12 mouse cellular contexts compared by ENCODE assay signal in the genomic region with DNA sequence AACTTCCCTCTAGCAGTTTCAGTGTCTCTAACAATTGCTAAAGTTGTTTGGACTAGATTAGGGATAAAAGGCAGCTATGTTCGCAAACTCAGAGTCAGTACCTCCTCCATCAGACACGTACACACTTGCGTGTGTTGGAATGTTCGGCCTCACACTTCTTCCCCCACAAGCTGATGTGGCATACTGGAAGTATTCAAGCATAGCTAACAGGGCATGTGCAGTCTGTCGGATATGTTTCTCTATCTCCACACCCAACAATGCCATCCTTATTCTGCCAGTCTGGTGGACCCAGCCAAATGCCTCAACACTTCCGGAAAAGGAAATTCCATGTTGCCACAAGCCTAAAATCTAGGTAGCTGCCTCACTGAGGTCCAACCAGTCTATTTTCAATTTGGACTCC.
DNase-seq lines count a peak whose midpoint lies in the region; ATAC-seq and TF ChIP-seq lines count a peak whose summit lies in the region.
"Had no signal": no experiment of that assay in that cellular context is flagged by ENCODE, and none has a peak within 500 bp of the region (broad histone marks: within the 10 kb centered on the region; RNA-seq: fewer than 3 reads in every experiment).

No protein-coding gene starts in this region.

- peak; percentile 2 for DNase-seq in lung, embryonic 14.5 days
- no peak for DNase-seq in lung, postnatal 14 days
- peak; percentile 60 for DNase-seq in brain, adult 2 months (ENCODE audit: low read depth, low spot score)
- DNase-seq in forebrain, embryonic 14.5 days (ENCODE audit: low spot score), result peak; percentile 56
- DNase-seq in adrenal gland, postnatal 10 days, result no peak
- no peak for DNase-seq in adrenal gland, postnatal 36 days
- DNase-seq in adrenal gland, adult 18-20 months (ENCODE audit: low spot score in 2 of 2), result no peak

- H3K4me1 ChIP-seq in lung, embryonic 14.5 days (ENCODE audit: insufficient read depth), result no peaks in the 10 kb centered on the region
- peaks cover 14% of the 10 kb centered on the region for H3K4me1 ChIP-seq in forebrain, embryonic 14.5 days (ENCODE audit: control insufficient read depth, insufficient read depth, low read length)
- H3K4me1 ChIP-seq in limb, embryonic 15.5 days, result peaks cover 5% of the 10 kb centered on the region

- WGBS in lung, embryonic 14.5 days, result 61% methylated on average over 6 of the region's 6 CpGs
- 12% methylated on average over 6 of the region's 6 CpGs for WGBS in forebrain, embryonic 14.5 days
- WGBS in limb, embryonic 15.5 days, result 64% methylated on average over 6 of the region's 6 CpGs

- no peak for ATAC-seq in lung, embryonic 14.5 days (ENCODE audit: insufficient read depth)
- ATAC-seq in forebrain, embryonic 14.5 days, result peak; percentile 68
- ATAC-seq in limb, embryonic 15.5 days (ENCODE audit: insufficient number of reproducible peaks, low FRiP score, low TSS enrichment, low read depth), result 0 out of 2 replicates have a peak, but pooled peaks have one; percentile 61
- ATAC-seq: intestine, embryonic 16.5 days had no signal

- H3K9me3 ChIP-seq in lung, embryonic 14.5 days (ENCODE audit: low read depth, low read length), result no peaks in the 10 kb centered on the region
- no peaks in the 10 kb centered on the region for H3K9me3 ChIP-seq in forebrain, embryonic 14.5 days (replicated peaks; ENCODE audit: control insufficient read depth, low read length)
- no peaks in the 10 kb centered on the region for H3K9me3 ChIP-seq in limb, embryonic 15.5 days
- H3K9me3 ChIP-seq: midbrain, embryonic 13.5 days had no signal

- no peak overlapping the region for H3K9ac ChIP-seq in lung, embryonic 14.5 days
- no peak overlapping the region for H3K9ac ChIP-seq in forebrain, embryonic 14.5 days (ENCODE audit: low read length)
- no peak overlapping the region for H3K9ac ChIP-seq in limb, embryonic 15.5 days
- H3K9ac ChIP-seq: liver, embryonic 14.5 days; midbrain, embryonic 13.5 days had no signal

- TF ChIP-seq CTCF in lung, embryonic 14.5 days (IDR thresholded peaks at IDR 0.05; ENCODE audit: low read depth), result no peak

- H3K27ac ChIP-seq in lung, embryonic 14.5 days (ENCODE audit: low read depth), result no peak overlapping the region
- no peak overlapping the region for H3K27ac ChIP-seq in forebrain, embryonic 14.5 days (ENCODE audit: low read depth, low read length)
- H3K27ac ChIP-seq in limb, embryonic 15.5 days, result peak overlapping the region; percentile 27; the same call in 1 of the 2 replicates
- H3K27ac ChIP-seq: liver, embryonic 14.5 days; midbrain, embryonic 13.5 days had no signal

- H3K4me2 ChIP-seq in lung, embryonic 14.5 days, result no peak overlapping the region
- peak overlapping the region; percentile 19; the same call in 1 of the 2 replicates for H3K4me2 ChIP-seq in forebrain, embryonic 14.5 days (ENCODE audit: low read length)
- no peak overlapping the region for H3K4me2 ChIP-seq in limb, embryonic 15.5 days
- H3K4me2 ChIP-seq: heart, embryonic 11.5 days; midbrain, embryonic 13.5 days had no signal

- H3K36me3 ChIP-seq in lung, embryonic 14.5 days (ENCODE audit: insufficient read depth), result no peaks in the 10 kb centered on the region
- H3K36me3 ChIP-seq in forebrain, embryonic 14.5 days (ENCODE audit: control insufficient read depth, insufficient read depth, low read length), result no peaks in the 10 kb centered on the region
- no peaks in the 10 kb centered on the region for H3K36me3 ChIP-seq in limb, embryonic 15.5 days
- H3K36me3 ChIP-seq: midbrain, embryonic 13.5 days had no signal

- no peak overlapping the region for H3K4me3 ChIP-seq in lung, embryonic 14.5 days (ENCODE audit: low read depth, low read length)
- H3K4me3 ChIP-seq in forebrain, embryonic 14.5 days (ENCODE audit: low read depth, low read length), result no peak overlapping the region
- H3K4me3 ChIP-seq in limb, embryonic 15.5 days, result no peak overlapping the region
- H3K4me3 ChIP-seq: midbrain, embryonic 13.5 days had no signal

- H3K27me3 ChIP-seq in lung, embryonic 14.5 days (ENCODE audit: insufficient read depth, low read length), result no peaks in the 10 kb centered on the region
- no peaks in the 10 kb centered on the region for H3K27me3 ChIP-seq in forebrain, embryonic 14.5 days (replicated peaks; ENCODE audit: control insufficient read depth, insufficient read depth, low read length)
- H3K27me3 ChIP-seq in limb, embryonic 15.5 days, result no peaks in the 10 kb centered on the region
- H3K27me3 ChIP-seq: midbrain, embryonic 13.5 days had no signal

Comparison
In these comparisons a context has a peak if more than half of its experiments do, and no peak if none do; other contexts are left out.
1. DNase-seq: peak in lung, embryonic 14.5 days (single experiment), brain, adult 2 months (single experiment) and forebrain, embryonic 14.5 days (single experiment); none in lung, postnatal 14 days (single experiment), adrenal gland, postnatal 10 days (single experiment), adrenal gland, postnatal 36 days (0 of 2) and adrenal gland, adult 18-20 months (0 of 2).